Mouse (Mus musculus) midbrain, embryonic 15.5 days (tissue): ENCODE measurements around the gene Adipor1. TPM values are rescaled to one million over a fixed set of nuclear protein-coding genes. Genes with fewer than 3 reads are reported as not detected.
"Not testable (repeated sequence)": the region's sequence is repeated elsewhere in the genome, so short reads cannot be mapped to it uniquely, and the experiment has no call there.

Experiments used
- ATAC-seq: fragments of 200-750 bp; cut with Nextera tagmentation; replicated peaks from 2 replicates; pipeline ENCODE4 v1.8.0; 2017; ENCODE audit warnings: moderate TSS enrichment
- H3K27ac ChIP-seq: fragments of 300-500 bp; sonication (generic); 2 replicates; pipeline ENCODE4 v1.5.1; 2015; ENCODE audit warnings: mild to moderate bottlenecking, inconsistent platforms
- H3K27me3 ChIP-seq: fragments of 300-500 bp; sonication (generic); replicated peaks from 2 replicates; pipeline ENCODE4 v1.6.1; 2015; ENCODE audit warnings: inconsistent platforms
- H3K36me3 ChIP-seq: fragments of 300-500 bp; sonication (generic); replicated peaks from 2 replicates; pipeline ENCODE4 v1.6.1; 2015; ENCODE audit warnings: inconsistent platforms
- H3K4me1 ChIP-seq: fragments of 300-500 bp; sonication (generic); 2 replicates; pipeline ENCODE4 v1.6.1; 2015; ENCODE audit warnings: inconsistent platforms
- H3K4me2 ChIP-seq: fragments of 300-500 bp; sonication (generic); 2 replicates; pipeline ENCODE4 v1.6.1; 2015; ENCODE audit warnings: inconsistent platforms, mild to moderate bottlenecking, moderate library complexity
- H3K4me3 ChIP-seq: fragments of 300-500 bp; sonication (generic); 2 replicates; pipeline ENCODE4 v1.5.1; 2015; ENCODE audit warnings: mild to moderate bottlenecking, inconsistent platforms
- H3K9ac ChIP-seq: fragments of 300-500 bp; sonication (generic); 2 replicates; pipeline ENCODE4 v1.6.1; 2015; ENCODE audit warnings: mild to moderate bottlenecking, inconsistent platforms
- H3K9me3 ChIP-seq: fragments of 300-500 bp; sonication (generic); 2 replicates; pipeline ENCODE4 v1.6.1; 2016; ENCODE audit warnings: inconsistent platforms
- WGBS: fragments of 180-500 bp; shearing (Covaris S2); methylation state at CpG from one replicate; pipeline ENCODE4 v1.1.7; 2015; ENCODE audit warnings: mixed read lengths; 5-methylcytosine and 5-hydroxymethylcytosine counted together
- polyA plus RNA-seq: library from polyadenylated mRNA; unstranded; fragments of >200 nt; fragmentation: Nextera tagmentation; extraction: Ambion mirVana; gene quantifications from 2 replicates; pipeline ENCODE4 v1.2.1, GENCODE M21; 2015

The Adipor1 gene
- polyA plus RNA-seq, 1 experiment from 2014 or later = 76.0 TPM

- H3K9me3 ChIP-seq = no peaks in the 10 kb centered on the region
- H3K9ac ChIP-seq = no peak overlapping the region
- ATAC-seq = no peak
- no peak overlapping the region for H3K27ac ChIP-seq
- 89% methylated on average over 10 of the region's 10 CpGs for WGBS
- H3K4me1 ChIP-seq = no peaks in the 10 kb centered on the region
- no peaks in the 10 kb centered on the region for H3K27me3 ChIP-seq
- H3K4me2 ChIP-seq = no peak overlapping the region
- peaks cover 44% of the 10 kb centered on the region for H3K36me3 ChIP-seq
- no peak overlapping the region for H3K4me3 ChIP-seq
Measured at GRCm38 (mm10) chr1:134433002-134433401, 17.8 kb downstream of the Adipor1 start.

GRCm38 (mm10) chr1:134433473-134433872 is 18.3 kb downstream of the Adipor1 start:
- Histone ChIP-seq H3K9ac (no peak overlapping the region), H3K9me3 (no peaks in the 10 kb centered on the region), H3K36me3 (peaks cover 40% of the 10 kb centered on the region), H3K4me1 (no peaks in the 10 kb centered on the region), H3K4me2 (no peak overlapping the region), H3K4me3 (no peak overlapping the region), H3K27ac (no peak overlapping the region), H3K27me3 (no peaks in the 10 kb centered on the region)
- ATAC-seq = no peak
- WGBS = 94% methylated on average over 4 of the region's 4 CpGs

GRCm38 (mm10) chr1:134435414-134435813 is 20.2 kb downstream of the Adipor1 start:
- Histone ChIP-seq H3K9me3 (no peaks in the 10 kb centered on the region), H3K36me3 (peaks cover 28% of the 10 kb centered on the region; the same call in 1 of the 2 replicates), H3K27me3 (no peaks in the 10 kb centered on the region), H3K27ac (no peak overlapping the region), H3K4me2 (no peak overlapping the region), H3K4me1 (no peaks in the 10 kb centered on the region), H3K4me3 (no peak overlapping the region), H3K9ac (no peak overlapping the region)
- ATAC-seq = no peak
- 19% methylated on average over 4 of the region's 4 CpGs for WGBS

GRCm38 (mm10) chr1:134440437-134440836 is 25.3 kb downstream of the Adipor1 start:
- no peak for ATAC-seq
- Histone ChIP-seq H3K27ac (no peak overlapping the region), H3K36me3 (no peaks in the 10 kb centered on the region), H3K4me3 (no peak overlapping the region), H3K4me2 (no peak overlapping the region), H3K27me3 (no peaks in the 10 kb centered on the region), H3K4me1 (no peaks in the 10 kb centered on the region), H3K9me3 (no peaks in the 10 kb centered on the region), H3K9ac (no peak overlapping the region)
- WGBS = 93% methylated on average over 6 of the region's 6 CpGs

GRCm38 (mm10) chr1:134441737-134442136 is 26.6 kb downstream of the Adipor1 start:
- not testable (repeated sequence) for ATAC-seq, H3K4me1 ChIP-seq
- 91% methylated on average over 6 of the region's 10 CpGs for WGBS

GRCm38 (mm10) chr1:134442394-134442793 is 27.2 kb downstream of the Adipor1 start:
- Histone ChIP-seq H3K27me3 (no peaks in the 10 kb centered on the region), H3K9ac (no peak overlapping the region), H3K4me2 (no peak overlapping the region), H3K27ac (no peak overlapping the region), H3K4me3 (no peak overlapping the region), H3K36me3 (no peaks in the 10 kb centered on the region), H3K4me1 (no peaks in the 10 kb centered on the region), H3K9me3 (no peaks in the 10 kb centered on the region)
- WGBS = 88% methylated on average over 3 of the region's 3 CpGs
- ATAC-seq = no peak

More at GRCm38 (mm10) chr1:134441737-134442136, 26.6 kb downstream of the Adipor1 start:
- not testable (repeated sequence) for H3K9me3 ChIP-seq, H3K27me3 ChIP-seq, H3K4me2 ChIP-seq, H3K36me3 ChIP-seq, H3K4me3 ChIP-seq, H3K9ac ChIP-seq, H3K27ac ChIP-seq

- H3K4me2 ChIP-seq, ATAC-seq, H3K9ac ChIP-seq, H3K9me3 ChIP-seq, H3K27ac ChIP-seq, H3K36me3 ChIP-seq, H3K27me3 ChIP-seq, H3K4me3 ChIP-seq, H3K4me1 ChIP-seq: not testable (repeated sequence)
- 79% methylated on average over 1 of the region's 1 CpGs for WGBS
Measured at GRCm38 (mm10) chr1:134443288-134443687, 28.1 kb downstream of the Adipor1 start.

- WGBS = 99% methylated on average over 2 of the region's 2 CpGs
- H3K27me3 ChIP-seq = no peaks in the 10 kb centered on the region
- H3K9me3 ChIP-seq = no peaks in the 10 kb centered on the region
- H3K27ac ChIP-seq = no peak overlapping the region
- H3K9ac ChIP-seq = no peak overlapping the region
- H3K36me3 ChIP-seq = no peaks in the 10 kb centered on the region
- no peak for ATAC-seq
- H3K4me2 ChIP-seq = no peak overlapping the region
- H3K4me3 ChIP-seq = no peak overlapping the region
- H3K4me1 ChIP-seq = no peaks in the 10 kb centered on the region
Measured at GRCm38 (mm10) chr1:134445418-134445817, 30.2 kb downstream of the Adipor1 start.

GRCm38 (mm10) chr1:134448537-134448936 is 33.4 kb downstream of the Adipor1 start:
- ATAC-seq, H3K27ac ChIP-seq, H3K27me3 ChIP-seq, H3K36me3 ChIP-seq, H3K4me1 ChIP-seq, H3K9ac ChIP-seq, H3K4me3 ChIP-seq, H3K9me3 ChIP-seq, H3K4me2 ChIP-seq: not testable (repeated sequence)
- 81% methylated on average over 3 of the region's 3 CpGs for WGBS

GRCm38 (mm10) chr1:134450201-134450600 is 35.0 kb downstream of the Adipor1 start:
- no peak for ATAC-seq
- H3K27ac ChIP-seq = no peak overlapping the region
- H3K9ac ChIP-seq = no peak overlapping the region
- WGBS = 89% methylated on average over 4 of the region's 4 CpGs
- H3K9me3 ChIP-seq = no peaks in the 10 kb centered on the region
- H3K27me3 ChIP-seq = no peaks in the 10 kb centered on the region
- no peak overlapping the region for H3K4me3 ChIP-seq
- no peaks in the 10 kb centered on the region for H3K36me3 ChIP-seq
- H3K4me2 ChIP-seq = no peak overlapping the region
- H3K4me1 ChIP-seq = peaks cover 8% of the 10 kb centered on the region

DNA sequence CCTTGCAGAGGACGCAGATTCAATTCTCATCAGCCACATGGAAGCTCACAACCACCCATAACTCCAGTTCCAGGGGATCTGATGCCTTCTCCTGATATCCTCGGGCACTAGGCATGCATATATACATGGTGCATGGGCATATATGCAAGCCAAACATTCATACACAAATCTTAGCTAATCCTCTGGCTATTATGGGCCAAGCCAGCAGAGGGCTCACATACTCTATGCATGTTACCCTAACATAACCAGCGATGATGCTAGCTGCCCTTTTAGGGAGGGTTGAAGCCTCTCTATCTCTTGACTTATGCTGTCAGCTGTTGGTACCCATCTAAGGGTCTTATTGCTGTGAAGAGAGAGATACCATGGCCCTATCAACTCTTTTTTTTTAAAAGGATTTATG is 35.8 kb downstream of the Adipor1 start:
- H3K27me3 ChIP-seq = no peaks in the 10 kb centered on the region
- ATAC-seq = no peak
- no peaks in the 10 kb centered on the region for H3K36me3 ChIP-seq
- H3K27ac ChIP-seq = no peak overlapping the region
- 46% methylated on average over 3 of the region's 3 CpGs for WGBS
- no peak overlapping the region for H3K4me2 ChIP-seq
- peaks cover 10% of the 10 kb centered on the region for H3K4me1 ChIP-seq
- H3K9ac ChIP-seq = no peak overlapping the region
- H3K4me3 ChIP-seq = no peak overlapping the region
- no peaks in the 10 kb centered on the region for H3K9me3 ChIP-seq

GRCm38 (mm10) chr1:134454904-134455824 is 40.0 kb downstream of the Adipor1 start, which contains the start of gene Klhl12:
TSS of gene Klhl12 (plus strand) at chr1:134455531.
- ATAC-seq = peak; percentile 97
- Histone ChIP-seq H3K9ac (peak within 1 kb of the TSS; percentile 91), H3K27me3 (no peaks in the 10 kb centered on the region), H3K4me1 (peaks cover 19% of the 10 kb centered on the region), H3K4me2 (peak within 1 kb of the TSS; percentile 80), H3K9me3 (no peaks in the 10 kb centered on the region), H3K27ac (peak within 1 kb of the TSS; percentile 79), H3K4me3 (peak within 1 kb of the TSS; percentile 94), H3K36me3 (peaks cover 16% of the 10 kb centered on the region; the same call in 1 of the 2 replicates)
- WGBS = 1% methylated on average over 61 of the region's 61 CpGs

GRCm38 (mm10) chr1:134456060-134456459 is 40.9 kb downstream of the Adipor1 start:
- 16% methylated on average over 5 of the region's 5 CpGs for WGBS
- no peaks in the 10 kb centered on the region for H3K27me3 ChIP-seq
- no peak overlapping the region for H3K27ac ChIP-seq
- H3K9ac ChIP-seq = peak overlapping the region; percentile 91
- ATAC-seq = no peak
- peak overlapping the region; percentile 94 for H3K4me3 ChIP-seq
- H3K36me3 ChIP-seq = peaks cover 17% of the 10 kb centered on the region
- H3K4me1 ChIP-seq = peaks cover 19% of the 10 kb centered on the region
- H3K4me2 ChIP-seq = peak overlapping the region; percentile 80
- no peaks in the 10 kb centered on the region for H3K9me3 ChIP-seq
